ENCODE assay signal across 16 mouse cellular contexts in the genomic region with DNA sequence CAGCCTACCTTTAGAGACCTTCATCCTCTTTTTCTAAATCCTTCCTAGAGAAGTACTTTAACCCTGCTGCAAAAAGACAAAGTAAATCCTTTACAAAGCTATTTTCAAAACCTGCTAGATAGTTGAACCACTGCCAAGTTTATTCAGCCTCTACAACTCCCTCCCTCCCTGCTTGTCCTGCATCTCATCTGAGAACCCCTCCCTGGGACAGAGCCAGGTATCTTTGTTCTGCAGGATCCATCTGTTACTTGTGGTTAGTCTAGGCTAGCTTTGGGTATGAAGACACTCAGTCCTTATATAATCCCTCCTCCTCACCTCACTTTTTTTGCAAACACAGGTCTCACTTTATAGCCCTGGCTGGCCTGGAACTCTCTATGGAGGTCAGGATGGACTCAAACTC. TPM values are rescaled to one million over a fixed set of nuclear protein-coding genes. Genes with fewer than 3 reads are reported as not detected.
DNase-seq lines count a peak whose midpoint lies in the region; ATAC-seq and TF ChIP-seq lines count a peak whose summit lies in the region.
"Had no signal": no experiment of that assay in that cellular context is flagged by ENCODE, and none has a peak within 500 bp of the region (broad histone marks: within the 10 kb centered on the region; RNA-seq: fewer than 3 reads in every experiment).

No protein-coding gene starts in this region.

- H3K9ac ChIP-seq in hindbrain, postnatal 0 days (replicated peaks; ENCODE audit: low read length) = no peak overlapping the region
- no peak overlapping the region for H3K9ac ChIP-seq in hindbrain, embryonic 13.5 days
- no peak overlapping the region; the same call in 1 of the 2 replicates for H3K9ac ChIP-seq in liver, embryonic 14.5 days (replicated peaks)
- no peak overlapping the region for H3K9ac ChIP-seq in neural tube, embryonic 15.5 days (replicated peaks)
- H3K9ac ChIP-seq: limb, embryonic 15.5 days had no signal

- no peak for TF ChIP-seq POLR2A in cerebellum, adult 2 months (IDR thresholded peaks at IDR 0.05; ENCODE audit: borderline replicate concordance, insufficient read depth, low read length)

- peak in 1 of 2 experiments; percentile 67 for DNase-seq in cerebellum, adult 2 months
- DNase-seq in hindbrain, postnatal 0 days (ENCODE audit: low spot score) = no peak
- DNase-seq in MEL-GATA-1-ER (ENCODE audit: extremely low read depth, low read depth) = peak; percentile 47
- peak; percentile 49 to 56 (median 51) for DNase-seq in liver, embryonic 14.5 days (ENCODE audit: low read depth in 3 of 3, low spot score in 3 of 3)
- no peak for DNase-seq in adrenal gland, adult (ENCODE audit: inconsistent age in 2 of 2, low spot score in 1 of 2)
- DNase-seq: embryo, embryonic 11 days; kidney, postnatal 10 days; thymus, postnatal 14 days had no signal

- H3K27me3 ChIP-seq in cerebellum, adult 2 months (ENCODE audit: control insufficient read depth, insufficient read depth, low read length) = no peaks in the 10 kb centered on the region
- no peaks in the 10 kb centered on the region for H3K27me3 ChIP-seq in hindbrain, postnatal 0 days (ENCODE audit: insufficient read depth, low read length)
- H3K27me3 ChIP-seq in hindbrain, embryonic 13.5 days = no peaks in the 10 kb centered on the region
- no peaks in the 10 kb centered on the region for H3K27me3 ChIP-seq in liver, embryonic 14.5 days (ENCODE audit: control insufficient read depth, insufficient read depth, low read length)
- H3K27me3 ChIP-seq in neural tube, embryonic 15.5 days (replicated peaks) = no peaks in the 10 kb centered on the region
- H3K27me3 ChIP-seq: limb, embryonic 15.5 days had no signal

- ATAC-seq in cerebellum, adult (ENCODE audit: insufficient number of reproducible peaks, low FRiP score, low TSS enrichment) = no peak
- ATAC-seq in hindbrain, postnatal 0 days = no peak
- no peak for ATAC-seq in hindbrain, embryonic 13.5 days (ENCODE audit: low FRiP score)
- ATAC-seq in liver, embryonic 14.5 days (ENCODE audit: insufficient read depth) = peak; percentile 84
- ATAC-seq in neural tube, embryonic 15.5 days (ENCODE audit: low FRiP score) = no peak

- H3K27ac ChIP-seq in cerebellum, adult 2 months (ENCODE audit: insufficient read depth, low read length) = peak overlapping the region; percentile 53
- 0 out of 2 replicates have a peak overlapping the region, but pooled peaks have one; percentile 11 for H3K27ac ChIP-seq in hindbrain, postnatal 0 days
- no peak overlapping the region for H3K27ac ChIP-seq in hindbrain, embryonic 13.5 days
- H3K27ac ChIP-seq in liver, embryonic 14.5 days = peak overlapping the region; percentile 53
- no peak overlapping the region for H3K27ac ChIP-seq in neural tube, embryonic 15.5 days (replicated peaks)
- H3K27ac ChIP-seq: limb, embryonic 15.5 days had no signal

- peaks cover 65% of the 10 kb centered on the region for H3K36me3 ChIP-seq in hindbrain, postnatal 0 days (ENCODE audit: insufficient read depth, low read length)
- peaks cover 99% of the 10 kb centered on the region for H3K36me3 ChIP-seq in hindbrain, embryonic 13.5 days
- peaks cover 56% of the 10 kb centered on the region for H3K36me3 ChIP-seq in liver, embryonic 14.5 days (replicated peaks; ENCODE audit: control insufficient read depth, insufficient read depth, low read depth)
- peaks cover 91% of the 10 kb centered on the region for H3K36me3 ChIP-seq in neural tube, embryonic 15.5 days

- peak; percentile 37; the same call in 1 of the 2 replicates for TF ChIP-seq EP300 in liver, embryonic 14.5 days (IDR thresholded peaks at IDR 0.05; ENCODE audit: low read depth)

- no peak overlapping the region for H3K4me3 ChIP-seq in cerebellum, adult 2 months (replicated peaks; ENCODE audit: insufficient read depth, low read depth, low read length)
- H3K4me3 ChIP-seq in hindbrain, postnatal 0 days (ENCODE audit: low read length) = no peak overlapping the region
- H3K4me3 ChIP-seq in hindbrain, embryonic 13.5 days = no peak overlapping the region
- H3K4me3 ChIP-seq in liver, embryonic 14.5 days (ENCODE audit: insufficient read depth in 1 of 2, low read depth in 2 of 2, low read length in 2 of 2) = no peak overlapping the region
- H3K4me3 ChIP-seq in neural tube, embryonic 15.5 days (replicated peaks) = no peak overlapping the region
- H3K4me3 ChIP-seq: limb, embryonic 15.5 days had no signal

- no peak overlapping the region for H3K4me2 ChIP-seq in hindbrain, postnatal 0 days (ENCODE audit: low read depth, low read length)
- no peak overlapping the region for H3K4me2 ChIP-seq in hindbrain, embryonic 13.5 days
- H3K4me2 ChIP-seq in liver, embryonic 14.5 days (ENCODE audit: low read depth) = peak overlapping the region; percentile 57
- H3K4me2 ChIP-seq in neural tube, embryonic 15.5 days = no peak overlapping the region
- H3K4me2 ChIP-seq: limb, embryonic 15.5 days had no signal

- no peaks in the 10 kb centered on the region for H3K9me3 ChIP-seq in hindbrain, postnatal 0 days (ENCODE audit: low read length)
- H3K9me3 ChIP-seq in hindbrain, embryonic 13.5 days = no peaks in the 10 kb centered on the region
- no peaks in the 10 kb centered on the region for H3K9me3 ChIP-seq in liver, embryonic 14.5 days (ENCODE audit: control insufficient read depth, low read length)
- no peaks in the 10 kb centered on the region for H3K9me3 ChIP-seq in neural tube, embryonic 15.5 days (replicated peaks)
- H3K9me3 ChIP-seq: limb, embryonic 15.5 days had no signal

- H3K4me1 ChIP-seq in cerebellum, adult 2 months (ENCODE audit: control insufficient read depth, insufficient read depth, low read length) = peaks cover 23% of the 10 kb centered on the region
- H3K4me1 ChIP-seq in hindbrain, postnatal 0 days (ENCODE audit: insufficient read depth, low read length) = no peaks in the 10 kb centered on the region
- H3K4me1 ChIP-seq in hindbrain, embryonic 13.5 days (replicated peaks) = no peaks in the 10 kb centered on the region
- peaks cover 19 to 22% of the 10 kb centered on the region in 2 experiments for H3K4me1 ChIP-seq in liver, embryonic 14.5 days (replicated peaks; ENCODE audit: control insufficient read depth in 2 of 2, insufficient read depth in 2 of 2, low read length in 1 of 2)
- no peaks in the 10 kb centered on the region for H3K4me1 ChIP-seq in neural tube, embryonic 15.5 days
- H3K4me1 ChIP-seq: limb, embryonic 15.5 days had no signal

- no peak for TF ChIP-seq CTCF in cerebellum, adult 2 months (IDR thresholded peaks at IDR 0.05; ENCODE audit: borderline replicate concordance, insufficient read depth, low read depth, low read length)
- TF ChIP-seq CTCF in hindbrain, postnatal 0 days (IDR thresholded peaks at IDR 0.05; ENCODE audit: low read depth) = no peak
- TF ChIP-seq CTCF in liver, embryonic 14.5 days (IDR thresholded peaks at IDR 0.05; ENCODE audit: low read depth) = no peak

RNA-seq across cellular contexts. Expression of a gene that starts 30.1 kb away (rescaled TPM):
- 321 and 324 TPM in 2 replicates for polyA plus RNA-seq in cerebellum, adult 2 months (2012; rRNA removed)
- 265 and 324 TPM in 2 replicates for total RNA-seq in hindbrain, postnatal 0 days (2014; rRNA removed)
- 69.5 and 70.7 TPM in 2 replicates for polyA plus RNA-seq in hindbrain, postnatal 0 days (2015; fragmentation: Nextera tagmentation; extraction: Ambion mirVana)
- 78.4 and 83.3 TPM in 2 replicates for polyA plus RNA-seq in hindbrain, embryonic 13.5 days (2015; fragmentation: Nextera tagmentation; extraction: Ambion mirVana)
- 20.8 and 29.3 TPM in 2 replicates for polyA plus RNA-seq in liver, embryonic 14.5 days (2012; rRNA removed)
- polyA plus RNA-seq in liver, embryonic 14.5 days (2014; fragmentation: Nextera tagmentation; extraction: Ambion mirVana) = 17.8 and 23.5 TPM in 2 replicates
- 90.5 and 94.8 TPM in 2 replicates for polyA plus RNA-seq in neural tube, embryonic 15.5 days (2015; fragmentation: Nextera tagmentation; extraction: Ambion mirVana)

RNA-seq across cellular contexts. Expression of a gene that starts 37.5 kb away (rescaled TPM):
- not detected in 2 replicates for polyA plus RNA-seq in cerebellum, adult 2 months (2012; rRNA removed)
- total RNA-seq in hindbrain, postnatal 0 days (2014; rRNA removed) = not detected in 2 replicates
- not detected in 2 replicates for polyA plus RNA-seq in hindbrain, postnatal 0 days (2015; fragmentation: Nextera tagmentation; extraction: Ambion mirVana)
- polyA plus RNA-seq in hindbrain, embryonic 13.5 days (2015; fragmentation: Nextera tagmentation; extraction: Ambion mirVana) = not detected in 2 replicates
- polyA plus RNA-seq in liver, embryonic 14.5 days (2012; rRNA removed) = 2.5 and 2.7 TPM in 2 replicates
- 1.2 and 1.6 TPM in 2 replicates for polyA plus RNA-seq in liver, embryonic 14.5 days (2014; fragmentation: Nextera tagmentation; extraction: Ambion mirVana)
- 0.14 TPM in 1 of 2 replicates, not detected in the other for polyA plus RNA-seq in neural tube, embryonic 15.5 days (2015; fragmentation: Nextera tagmentation; extraction: Ambion mirVana)
- total RNA-seq: left cerebral cortex, adult 18-20 months had no signal
- polyA plus RNA-seq: heart, postnatal 0 days; stomach, embryonic 14.5 days had no signal

RNA-seq across cellular contexts. Expression of a gene that starts 49.2 kb away (rescaled TPM):
- polyA plus RNA-seq in cerebellum, adult 2 months (2012; rRNA removed) = not detected in 2 replicates
- not detected in 2 replicates for total RNA-seq in hindbrain, postnatal 0 days (2014; rRNA removed)
- polyA plus RNA-seq in hindbrain, postnatal 0 days (2015; fragmentation: Nextera tagmentation; extraction: Ambion mirVana) = not detected in 2 replicates
- not detected in 2 replicates for polyA plus RNA-seq in hindbrain, embryonic 13.5 days (2015; fragmentation: Nextera tagmentation; extraction: Ambion mirVana)
- 9.7 and 11.2 TPM in 2 replicates for polyA plus RNA-seq in liver, embryonic 14.5 days (2012; rRNA removed)
- polyA plus RNA-seq in liver, embryonic 14.5 days (2014; fragmentation: Nextera tagmentation; extraction: Ambion mirVana) = 10.2 and 10.8 TPM in 2 replicates
- not detected in 2 replicates for polyA plus RNA-seq in neural tube, embryonic 15.5 days (2015; fragmentation: Nextera tagmentation; extraction: Ambion mirVana)
- total RNA-seq: left cerebral cortex, adult 18-20 months had no signal
- polyA plus RNA-seq: gonadal fat pad, adult 2 months; heart, postnatal 0 days; limb, embryonic 15.5 days; stomach, embryonic 14.5 days had no signal

Comparison
In these comparisons a context has a peak if more than half of its experiments do, and no peak if none do; other contexts are left out.
1. H3K27ac ChIP-seq: peak in cerebellum, adult 2 months (single experiment), hindbrain, postnatal 0 days (single experiment) and liver, embryonic 14.5 days (single experiment); none in hindbrain, embryonic 13.5 days (single experiment) and neural tube, embryonic 15.5 days (single experiment).
2. DNase-seq: peak in MEL-GATA-1-ER (single experiment) and liver, embryonic 14.5 days (3 of 3); none in hindbrain, postnatal 0 days (single experiment) and adrenal gland, adult (0 of 2).
3. RNA of a gene that starts 49.2 kb away (polyA plus RNA-seq): 9.7 to 11.2 TPM in liver, embryonic 14.5 days; not detected in cerebellum, adult 2 months, not detected in hindbrain, postnatal 0 days, not detected in hindbrain, embryonic 13.5 days and not detected in neural tube, embryonic 15.5 days; every median in the first group is over 10 times any median in the second.